30 mouse cellular contexts compared by ENCODE assay signal in the genomic region with DNA sequence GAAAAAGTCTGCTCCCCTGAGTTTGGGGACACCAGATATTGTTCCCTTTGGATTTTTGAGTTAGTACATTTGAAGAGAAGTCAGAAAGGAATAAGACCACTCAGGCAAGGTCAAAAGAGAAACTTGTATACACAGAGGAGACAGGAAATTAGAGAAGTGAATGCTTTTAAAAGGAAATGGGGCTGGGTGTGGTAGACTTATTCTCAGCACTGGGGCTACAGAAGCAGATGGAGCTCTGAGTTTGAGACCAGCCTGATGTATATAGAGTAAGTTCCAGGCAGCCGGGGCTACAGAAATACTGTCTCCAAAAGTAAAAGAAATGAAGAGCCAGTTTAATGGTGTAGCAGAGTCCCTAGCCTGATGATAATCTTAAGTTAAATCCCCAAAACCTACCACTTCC. TPM values are rescaled to one million over a fixed set of nuclear protein-coding genes. Genes with fewer than 3 reads are reported as not detected.
DNase-seq lines count a peak whose midpoint lies in the region; ATAC-seq lines count a peak whose summit lies in the region.
"Had no signal": no experiment of that assay in that cellular context is flagged by ENCODE, and none has a peak within 500 bp of the region (broad histone marks: within the 10 kb centered on the region; RNA-seq: fewer than 3 reads in every experiment).

No protein-coding gene starts in this region.

- H3K27ac ChIP-seq in hindbrain, embryonic 14.5 days = no peak overlapping the region
- H3K27ac ChIP-seq: embryonic facial prominence, embryonic 10.5 days; embryonic facial prominence, embryonic 13.5 days; forebrain, embryonic 12.5 days; forebrain, embryonic 15.5 days; heart, adult 2 months; heart, embryonic 10.5 days; heart, embryonic 13.5 days; hindbrain, embryonic 15.5 days had no signal

- no peak overlapping the region for H3K4me3 ChIP-seq in hindbrain, embryonic 14.5 days (replicated peaks; ENCODE audit: low read length)
- H3K4me3 ChIP-seq: embryonic facial prominence, embryonic 10.5 days; embryonic facial prominence, embryonic 13.5 days; erythroblast, embryonic 14.5 days; forebrain, embryonic 12.5 days; forebrain, embryonic 15.5 days; heart, adult 2 months; heart, embryonic 10.5 days; heart, embryonic 13.5 days; hindbrain, embryonic 15.5 days had no signal

- H3K4me2 ChIP-seq in hindbrain, embryonic 14.5 days (replicated peaks) = no peak overlapping the region
- H3K4me2 ChIP-seq: embryonic facial prominence, embryonic 13.5 days; forebrain, embryonic 12.5 days; forebrain, embryonic 15.5 days; heart, embryonic 13.5 days; hindbrain, embryonic 15.5 days had no signal

- H3K36me3 ChIP-seq in hindbrain, embryonic 14.5 days (replicated peaks; ENCODE audit: control insufficient read depth, insufficient read depth) = peaks cover 86% of the 10 kb centered on the region

- ATAC-seq in megakaryocyte, adult 5-6 weeks (ENCODE audit: poor library complexity, severe bottlenecking) = peak; percentile 62
- no peak for ATAC-seq in hindbrain, embryonic 14.5 days (ENCODE audit: low FRiP score)
- ATAC-seq: forebrain, embryonic 15.5 days; Patski had no signal

- H3K27me3 ChIP-seq in hindbrain, embryonic 14.5 days (ENCODE audit: control insufficient read depth, insufficient read depth, low read length) = no peaks in the 10 kb centered on the region
- H3K27me3 ChIP-seq: CH12.LX; embryonic facial prominence, embryonic 13.5 days; forebrain, embryonic 12.5 days; forebrain, embryonic 15.5 days; heart, embryonic 13.5 days; hindbrain, embryonic 15.5 days; Patski had no signal

- H3K9ac ChIP-seq in hindbrain, embryonic 14.5 days = no peak overlapping the region
- H3K9ac ChIP-seq: embryonic facial prominence, embryonic 13.5 days; forebrain, embryonic 12.5 days; forebrain, embryonic 15.5 days; heart, embryonic 13.5 days; hindbrain, embryonic 15.5 days had no signal

- H3K9me3 ChIP-seq in hindbrain, embryonic 14.5 days (ENCODE audit: control insufficient read depth, low read length) = no peaks in the 10 kb centered on the region
- H3K9me3 ChIP-seq: embryonic facial prominence, embryonic 10.5 days; embryonic facial prominence, embryonic 13.5 days; forebrain, embryonic 12.5 days; forebrain, embryonic 15.5 days; G1E; heart, embryonic 10.5 days; heart, embryonic 13.5 days; hindbrain, embryonic 15.5 days had no signal

- 94% methylated on average over 1 of the region's 1 CpGs for WGBS in hindbrain, embryonic 14.5 days

- peak; percentile 84 for DNase-seq in heart, adult 11 months
- no peak for DNase-seq in heart, adult 18-20 months
- peak; percentile 19 to 35 for DNase-seq in spleen, postnatal 36 days (ENCODE audit: low spot score in 2 of 2)
- DNase-seq in spleen, postnatal 4 days (ENCODE audit: low spot score in 2 of 2) = no peak
- no peak for DNase-seq in hindbrain, embryonic 14.5 days (ENCODE audit: low spot score)
- DNase-seq in adrenal gland, adult 2 months = no peak
- no peak for DNase-seq in kidney, postnatal 4 days
- DNase-seq: adrenal gland, postnatal 14 days; cerebellum, adult 11-12 months; cerebellum, adult 8-10 months; cerebellum, postnatal 10 days; cerebellum, postnatal 36 days; embryo, embryonic 11 days; gastrocnemius, postnatal 10 days; gastrocnemius, postnatal 36 days; heart, adult 2 months; heart, postnatal 14 days; heart, postnatal 4 days had no signal

- no peaks in the 10 kb centered on the region for H3K4me1 ChIP-seq in hindbrain, embryonic 14.5 days (replicated peaks; ENCODE audit: control insufficient read depth, insufficient read depth, low read length)
- H3K4me1 ChIP-seq: embryonic facial prominence, embryonic 10.5 days; embryonic facial prominence, embryonic 13.5 days; forebrain, embryonic 12.5 days; forebrain, embryonic 15.5 days; heart, embryonic 10.5 days; heart, embryonic 13.5 days; hindbrain, embryonic 15.5 days had no signal

RNA-seq across cellular contexts. Expression of gene Scly, which starts 15.6 kb away (rescaled TPM):
- 10 to 100 TPM; 15.9 to 18.7 TPM for total RNA-seq in heart, adult 18-20 months (2021)
- 10.9 and 12.9 TPM in 2 replicates for total RNA-seq in megakaryocyte, adult 5-6 weeks (2015)
- 15.3 and 16.8 TPM in 2 replicates for total RNA-seq in megakaryocyte, adult 5-6 weeks (2017)
- polyA plus RNA-seq in hindbrain, embryonic 14.5 days (2014; fragmentation: Nextera tagmentation; extraction: Ambion mirVana) = 9.7 and 10.5 TPM in 2 replicates
- total RNA-seq in adrenal gland, adult 2 months (2021) = 10 to 100 TPM; 22.9 to 28.4 TPM
- 15.1 and 20.7 TPM in 2 replicates for polyA plus RNA-seq in adrenal gland, adult 2 months (2012; rRNA removed)

RNA-seq across cellular contexts. Expression of gene Ube2f, which starts 32.5 kb away (rescaled TPM):
- 10 to 100 TPM; 42.9 to 53.6 TPM for total RNA-seq in heart, adult 18-20 months (2021)
- total RNA-seq in megakaryocyte, adult 5-6 weeks (2015) = 94.5 and 117 TPM in 2 replicates
- 59.1 and 63.1 TPM in 2 replicates for total RNA-seq in megakaryocyte, adult 5-6 weeks (2017)
- 63.8 and 67.6 TPM in 2 replicates for polyA plus RNA-seq in hindbrain, embryonic 14.5 days (2014; fragmentation: Nextera tagmentation; extraction: Ambion mirVana)
- total RNA-seq in adrenal gland, adult 2 months (2021) = 100 to 1,000 TPM in 1 of 2 experiments, 10 to 100 TPM in 1; 64.8 to 109 TPM
- 11.7 and 13.9 TPM in 2 replicates for polyA plus RNA-seq in adrenal gland, adult 2 months (2012; rRNA removed)

RNA-seq across cellular contexts. Expression of gene Espnl, which starts 39.3 kb away (rescaled TPM):
- not detected for total RNA-seq in heart, adult 18-20 months (2021)
- not detected in 2 replicates for total RNA-seq in megakaryocyte, adult 5-6 weeks (2015)
- total RNA-seq in megakaryocyte, adult 5-6 weeks (2017) = not detected in 2 replicates
- 0.17 and 0.18 TPM in 2 replicates for polyA plus RNA-seq in hindbrain, embryonic 14.5 days (2014; fragmentation: Nextera tagmentation; extraction: Ambion mirVana)
- total RNA-seq in adrenal gland, adult 2 months (2021) = under 1 TPM in 1 of 2 experiments, not detected in 1; 0.12 TPM
- polyA plus RNA-seq in adrenal gland, adult 2 months (2012; rRNA removed) = 0.04 and 0.10 TPM in 2 replicates
- total RNA-seq: adrenal gland, postnatal 14 days; heart, adult 2 months; heart, postnatal 14 days had no signal
- polyA plus RNA-seq: embryonic facial prominence, embryonic 13.5 days had no signal

Comparison
In these comparisons a context has a peak if more than half of its experiments do, and no peak if none do; other contexts are left out.
1. DNase-seq: peak in heart, adult 11 months (single experiment) and spleen, postnatal 36 days (2 of 2); none in heart, adult 18-20 months (0 of 2), spleen, postnatal 4 days (0 of 2), hindbrain, embryonic 14.5 days (single experiment), adrenal gland, adult 2 months (single experiment) and kidney, postnatal 4 days (0 of 2).